Comparison of ENCODE assay signal across 16 mouse cellular contexts in the genomic region with DNA sequence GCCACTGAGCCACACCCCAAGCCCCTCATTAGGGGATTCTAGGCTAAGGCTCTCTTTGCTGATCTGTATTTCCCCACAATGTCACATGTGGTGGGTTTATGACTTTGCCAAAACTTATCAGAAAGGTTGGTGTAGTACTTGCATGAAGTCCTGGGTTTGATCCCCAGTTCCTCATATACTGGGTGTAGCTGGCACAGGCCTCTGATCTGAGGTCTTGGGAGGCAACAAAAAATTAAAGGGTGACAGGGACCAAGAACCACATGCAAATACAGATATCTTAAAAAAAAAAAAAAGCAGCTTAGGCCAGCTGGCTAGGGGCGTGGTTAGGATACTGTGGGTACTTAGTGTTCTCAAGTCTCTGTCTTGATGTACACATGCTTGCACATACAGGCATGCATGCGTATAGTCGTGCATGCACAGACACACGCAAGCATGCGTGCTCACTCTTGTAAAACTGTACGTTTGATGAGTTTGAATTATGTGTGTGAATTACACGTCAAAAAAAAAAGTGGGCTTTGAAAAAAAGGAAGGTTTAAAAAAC. TPM values are rescaled to one million over a fixed set of nuclear protein-coding genes. Genes with fewer than 3 reads are reported as not detected.
DNase-seq lines count a peak whose midpoint lies in the region; ATAC-seq and TF ChIP-seq lines count a peak whose summit lies in the region.
"Had no signal": no experiment of that assay in that cellular context is flagged by ENCODE, and none has a peak within 500 bp of the region (broad histone marks: within the 10 kb centered on the region; RNA-seq: fewer than 3 reads in every experiment).

No protein-coding gene starts in this region.

- no peaks in the 10 kb centered on the region for H3K27me3 ChIP-seq in G1E (ENCODE audit: insufficient read depth, low read length)
- no peaks in the 10 kb centered on the region for H3K27me3 ChIP-seq in liver, embryonic 13.5 days
- H3K27me3 ChIP-seq: embryonic facial prominence, embryonic 15.5 days; limb, embryonic 13.5 days had no signal

- no peak for TF ChIP-seq CTCF in G1E (IDR thresholded peaks at IDR 0.05; ENCODE audit: low read depth, low read length)

- ATAC-seq in G1E (ENCODE audit: extremely low read depth, insufficient number of reproducible peaks, low FRiP score, poor library complexity, severe bottlenecking), result peak; percentile 42
- ATAC-seq in liver, embryonic 13.5 days (ENCODE audit: low read depth), result peak; percentile 39

- H3K27ac ChIP-seq in liver, embryonic 13.5 days, result peak overlapping the region; percentile 87
- H3K27ac ChIP-seq: embryonic facial prominence, embryonic 15.5 days; kidney, postnatal 0 days; limb, embryonic 13.5 days; macrophage had no signal

- H3K9ac ChIP-seq in liver, embryonic 13.5 days, result peak overlapping the region; percentile 30; the same call in 1 of the 2 replicates
- H3K9ac ChIP-seq: embryonic facial prominence, embryonic 15.5 days; limb, embryonic 13.5 days had no signal

- 72% methylated on average over 7 of the region's 7 CpGs for WGBS in liver, embryonic 13.5 days (ENCODE audit: insufficient replicate concordance)

- H3K4me2 ChIP-seq in liver, embryonic 13.5 days, result no peak overlapping the region
- H3K4me2 ChIP-seq: embryonic facial prominence, embryonic 15.5 days; limb, embryonic 13.5 days had no signal

- no peak overlapping the region for H3K4me3 ChIP-seq in G1E (ENCODE audit: low read depth, low read length)
- H3K4me3 ChIP-seq in liver, embryonic 13.5 days (replicated peaks), result no peak overlapping the region
- H3K4me3 ChIP-seq: embryonic facial prominence, embryonic 15.5 days; limb, embryonic 13.5 days had no signal

- H3K36me3 ChIP-seq in G1E (replicated peaks), result peaks cover 21% of the 10 kb centered on the region
- peaks cover 30% of the 10 kb centered on the region for H3K36me3 ChIP-seq in liver, embryonic 13.5 days
- H3K36me3 ChIP-seq: embryonic facial prominence, embryonic 15.5 days; limb, embryonic 13.5 days had no signal

- peaks cover 65% of the 10 kb centered on the region for H3K4me1 ChIP-seq in G1E (ENCODE audit: insufficient read depth, low read depth, low read length)
- peaks cover 85% of the 10 kb centered on the region for H3K4me1 ChIP-seq in liver, embryonic 13.5 days (replicated peaks)
- H3K4me1 ChIP-seq: embryonic facial prominence, embryonic 15.5 days; limb, embryonic 13.5 days had no signal

- DNase-seq in A20 (ENCODE audit: low read depth, low spot score) (peak; percentile 85), G1E (ENCODE audit: low spot score) (no peak)
- DNase-seq in liver, embryonic 13.5 days, result no peak
- DNase-seq in skeletal muscle tissue, adult 2 months (ENCODE audit: low read depth, low spot score), result peak; percentile 25
- no peak for DNase-seq in heart, adult 8-10 months (ENCODE audit: low spot score)
- DNase-seq in ovary, postnatal 14 days (ENCODE audit: low spot score), result no peak
- DNase-seq in gastrocnemius, postnatal 10 days, result no peak
- DNase-seq in testis, postnatal 10 days (ENCODE audit: low spot score), result no peak
- DNase-seq: adrenal gland, postnatal 25 days; heart, adult 18-20 months; heart, postnatal 10 days had no signal

- H3K9me3 ChIP-seq in G1E (replicated peaks), result 0 out of 2 replicates have a peak, but pooled peaks cover 2% of the 10 kb centered on the region
- H3K9me3 ChIP-seq in liver, embryonic 13.5 days (replicated peaks), result no peaks in the 10 kb centered on the region
- H3K9me3 ChIP-seq: embryonic facial prominence, embryonic 15.5 days; limb, embryonic 13.5 days had no signal

RNA-seq across cellular contexts. Expression of a gene that starts 6.2 kb away (rescaled TPM):
- 88.3 and 119 TPM in 2 replicates for total RNA-seq in G1E (2014; fragmentation: Nextera tagmentation)
- 66.7 and 86.0 TPM in 2 replicates for total RNA-seq in G1E (2017)
- polyA plus RNA-seq in G1E (2012), result 90.8 and 98.4 TPM in 2 replicates
- 103 and 109 TPM in 2 replicates for polyA plus RNA-seq in liver, embryonic 13.5 days (2015; fragmentation: Nextera tagmentation; extraction: Ambion mirVana)
- total RNA-seq in heart, adult 8-10 months (2022), result 10 to 100 TPM; 34.9 to 42.6 (median 39.3) TPM
- total RNA-seq in gastrocnemius, postnatal 10 days (2021), result 10 to 100 TPM; 33.4 to 39.7 TPM

RNA-seq across cellular contexts. Expression of a gene that starts 12.4 kb away (rescaled TPM):
- total RNA-seq in G1E (2014; fragmentation: Nextera tagmentation) (17.1 and 24.2 TPM in 2 replicates), G1E (2017) (10.3 and 13.0 TPM in 2 replicates)
- 27.6 and 28.5 TPM in 2 replicates for polyA plus RNA-seq in G1E (2012)
- polyA plus RNA-seq in liver, embryonic 13.5 days (2015; fragmentation: Nextera tagmentation; extraction: Ambion mirVana), result 184 and 187 TPM in 2 replicates
- 1 to 10 TPM in 3 of 4 experiments, under 1 TPM in 1; 0.98 to 1.6 (median 1.2) TPM for total RNA-seq in heart, adult 8-10 months (2022)
- 100 to 1,000 TPM in 1 of 2 experiments, 1 to 10 TPM in 1; 1.4 to 124 TPM for total RNA-seq in gastrocnemius, postnatal 10 days (2021)

RNA-seq across cellular contexts. Expression of a gene that starts 24.1 kb away (rescaled TPM):
- total RNA-seq in G1E (2014; fragmentation: Nextera tagmentation) (not detected in 2 replicates), G1E (2017) (0.05 and 0.17 TPM in 2 replicates)
- polyA plus RNA-seq in G1E (2012), result not detected in 2 replicates
- polyA plus RNA-seq in liver, embryonic 13.5 days (2015; fragmentation: Nextera tagmentation; extraction: Ambion mirVana), result 1.9 and 3.6 TPM in 2 replicates
- total RNA-seq in heart, adult 8-10 months (2022), result 1 to 10 TPM; 3.4 to 8.7 (median 6.1) TPM
- total RNA-seq in gastrocnemius, postnatal 10 days (2021), result 1 to 10 TPM; 4.4 to 5.5 TPM
- total RNA-seq: common myeloid progenitor, adult 5-6 weeks had no signal
- polyA plus RNA-seq: macrophage had no signal

RNA-seq across cellular contexts. Expression of a gene that starts 33.5 kb away (rescaled TPM):
- 24.8 and 30.3 TPM in 2 replicates for total RNA-seq in G1E (2014; fragmentation: Nextera tagmentation)
- total RNA-seq in G1E (2017), result 34.1 and 37.6 TPM in 2 replicates
- polyA plus RNA-seq in G1E (2012), result 85.2 and 86.5 TPM in 2 replicates
- 42.1 and 44.6 TPM in 2 replicates for polyA plus RNA-seq in liver, embryonic 13.5 days (2015; fragmentation: Nextera tagmentation; extraction: Ambion mirVana)
- total RNA-seq in heart, adult 8-10 months (2022), result 10 to 100 TPM; 48.6 to 53.6 (median 50.1) TPM
- total RNA-seq in gastrocnemius, postnatal 10 days (2021), result 10 to 100 TPM; 34.4 to 34.7 TPM

RNA-seq across cellular contexts. Expression of a gene that starts 37.9 kb away (rescaled TPM):
- 18.2 and 25.4 TPM in 2 replicates for total RNA-seq in G1E (2014; fragmentation: Nextera tagmentation)
- total RNA-seq in G1E (2017), result 24.0 and 28.5 TPM in 2 replicates
- polyA plus RNA-seq in G1E (2012), result 33.2 and 43.2 TPM in 2 replicates
- 33.4 and 34.2 TPM in 2 replicates for polyA plus RNA-seq in liver, embryonic 13.5 days (2015; fragmentation: Nextera tagmentation; extraction: Ambion mirVana)
- 100 to 1,000 TPM; 101 to 109 (median 106) TPM for total RNA-seq in heart, adult 8-10 months (2022)
- total RNA-seq in gastrocnemius, postnatal 10 days (2021), result 10 to 100 TPM; 51.8 to 58.5 TPM

Comparison
In these comparisons a context has a peak if more than half of its experiments do, and no peak if none do; other contexts are left out.
1. DNase-seq: peak in A20 (single experiment) and skeletal muscle tissue, adult 2 months (single experiment); none in G1E (single experiment), liver, embryonic 13.5 days (single experiment), heart, adult 8-10 months (single experiment), ovary, postnatal 14 days (single experiment), gastrocnemius, postnatal 10 days (single experiment) and testis, postnatal 10 days (single experiment).